ENCODE assay signal across 27 mouse cellular contexts in the genomic region with DNA sequence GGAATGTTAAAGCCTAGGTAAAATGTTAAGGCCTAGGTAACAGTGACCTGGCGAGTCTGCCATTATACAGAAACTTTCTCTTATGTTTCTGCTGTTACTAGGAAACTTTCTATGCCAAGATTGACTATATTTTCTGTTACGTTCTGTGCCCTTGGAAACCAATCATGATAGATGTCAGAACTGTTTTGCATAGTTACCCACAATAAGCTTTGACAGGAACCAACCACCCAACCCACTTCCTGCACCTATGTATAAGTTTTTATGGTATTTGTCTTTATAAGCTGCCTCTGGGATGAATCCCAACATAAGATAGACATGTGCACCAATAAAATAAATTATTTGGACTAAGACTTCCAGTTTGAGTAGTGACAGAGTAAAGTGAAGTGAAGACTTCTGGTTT. TPM values are rescaled to one million over a fixed set of nuclear protein-coding genes. Genes with fewer than 3 reads are reported as not detected.
DNase-seq lines count a peak whose midpoint lies in the region; ATAC-seq lines count a peak whose summit lies in the region.
"Had no signal": no experiment of that assay in that cellular context is flagged by ENCODE, and none has a peak within 500 bp of the region (broad histone marks: within the 10 kb centered on the region; RNA-seq: fewer than 3 reads in every experiment).

No protein-coding gene starts in this region.

- no peaks in the 10 kb centered on the region for H3K4me1 ChIP-seq in midbrain, embryonic 10.5 days
- H3K4me1 ChIP-seq: embryonic facial prominence, embryonic 12.5 days; forebrain, embryonic 12.5 days; heart, embryonic 15.5 days; liver, embryonic 13.5 days; neural tube, embryonic 15.5 days had no signal

- ATAC-seq in inflammation-experienced regulatory T-cells, adult 6 months = peak; percentile 95
- ATAC-seq: intestine, embryonic 16.5 days; Patski had no signal

- H3K4me3 ChIP-seq in midbrain, embryonic 10.5 days = no peak overlapping the region
- H3K4me3 ChIP-seq: embryonic facial prominence, embryonic 12.5 days; forebrain, embryonic 12.5 days; heart, embryonic 15.5 days; left cerebral cortex, adult 2 months; liver, embryonic 13.5 days; neural tube, embryonic 15.5 days had no signal

- H3K36me3 ChIP-seq in midbrain, embryonic 10.5 days = no peaks in the 10 kb centered on the region
- H3K36me3 ChIP-seq: embryonic facial prominence, embryonic 12.5 days; forebrain, embryonic 12.5 days; heart, embryonic 15.5 days; liver, embryonic 13.5 days; neural tube, embryonic 15.5 days had no signal

- H3K9me3 ChIP-seq in midbrain, embryonic 10.5 days (replicated peaks) = no peaks in the 10 kb centered on the region
- H3K9me3 ChIP-seq: embryonic facial prominence, embryonic 12.5 days; forebrain, embryonic 12.5 days; heart, embryonic 15.5 days; liver, embryonic 13.5 days; neural tube, embryonic 15.5 days had no signal

- no peaks in the 10 kb centered on the region for H3K27me3 ChIP-seq in midbrain, embryonic 10.5 days (ENCODE audit: low read depth, poor library complexity, severe bottlenecking)
- H3K27me3 ChIP-seq: embryonic facial prominence, embryonic 12.5 days; forebrain, embryonic 12.5 days; heart, embryonic 15.5 days; liver, embryonic 13.5 days; neural tube, embryonic 15.5 days; Patski had no signal

- WGBS in midbrain, embryonic 10.5 days = 86% methylated on average over 2 of the region's 2 CpGs

- H3K27ac ChIP-seq in midbrain, embryonic 10.5 days (replicated peaks) = no peak overlapping the region
- H3K27ac ChIP-seq: embryonic facial prominence, embryonic 12.5 days; forebrain, embryonic 12.5 days; heart, embryonic 15.5 days; hindbrain, embryonic 14.5 days; left cerebral cortex, adult 2 months; liver, embryonic 13.5 days; macrophage; neural tube, embryonic 15.5 days had no signal

- DNase-seq in lung, postnatal 36 days = peak; percentile 8
- DNase-seq in lung, postnatal 10 days = no peak
- DNase-seq in 416B (ENCODE audit: low read depth) = peak; percentile 10
- peak; percentile 80 for DNase-seq in CD4-positive, CD25-positive, alpha-beta regulatory T cell, adult 2 months (ENCODE audit: low read depth, low spot score)
- DNase-seq in kidney, postnatal 14 days = no peak
- no peak for DNase-seq in midbrain, embryonic 10.5 days (ENCODE audit: low spot score)
- DNase-seq: adrenal gland, postnatal 10 days; cerebellum, adult 2 months; cerebellum, postnatal 25 days; gastrocnemius, postnatal 25 days; heart, postnatal 4 days; kidney, postnatal 36 days; liver, embryonic 13.5 days; lung, adult 2 months had no signal

RNA-seq across cellular contexts. Expression of gene ccdc198, which starts 23.5 kb away (rescaled TPM):
- polyA plus RNA-seq in inflammation-experienced regulatory T-cells, adult 6 months (2017; shearing (Covaris generic)) = under 1 TPM in 1 of 3 experiments, not detected in 2; 0.31 TPM
- 0.06 and 0.29 TPM in 2 replicates for polyA plus RNA-seq in midbrain, embryonic 10.5 days (2016; fragmentation: Nextera tagmentation; extraction: Ambion mirVana)
- polyA plus RNA-seq: C2C12; cerebellum, adult 2 months; limb, embryonic 14.5 days; lung, adult 2 months; macrophage; midbrain, postnatal 0 days had no signal

RNA-seq across cellular contexts. Expression of gene Naa30, which starts 49.7 kb away (rescaled TPM):
- 10 to 100 TPM in 1 of 3 experiments, 1 to 10 TPM in 2; 5.5 to 11.0 (median 9.1) TPM for polyA plus RNA-seq in inflammation-experienced regulatory T-cells, adult 6 months (2017; shearing (Covaris generic))
- polyA plus RNA-seq in midbrain, embryonic 10.5 days (2016; fragmentation: Nextera tagmentation; extraction: Ambion mirVana) = 10.4 and 11.1 TPM in 2 replicates

Comparison
In these comparisons a context has a peak if more than half of its experiments do, and no peak if none do; other contexts are left out.
1. DNase-seq: peak in lung, postnatal 36 days (single experiment), 416B (single experiment) and CD4-positive, CD25-positive, alpha-beta regulatory T cell, adult 2 months (single experiment); none in lung, postnatal 10 days (single experiment), kidney, postnatal 14 days (single experiment) and midbrain, embryonic 10.5 days (single experiment).